Mouse (Mus musculus) forebrain, postnatal 0 days (tissue): ENCODE measurements around the gene Cenpb. TPM values are rescaled to one million over a fixed set of nuclear protein-coding genes. Genes with fewer than 3 reads are reported as not detected.

Source experiments
- ATAC-seq: fragments of 200-750 bp; cut with Nextera tagmentation; 2 replicates; pipeline ENCODE4 v1.8.0; 2017; ENCODE audit warnings: mild to moderate bottlenecking, moderate library complexity
- DNase-seq: peaks from one replicate; pipeline ENCODE4 v3.0.0-alpha.2; 2015
- H3K27ac ChIP-seq: fragments of 300-500 bp; sonication (generic); 2 replicates; pipeline ENCODE4 v1.5.1; 2014; ENCODE audit warnings: low read depth, mild to moderate bottlenecking, antibody characterized with exemption, low read length, moderate library complexity, mixed read lengths
- H3K27me3 ChIP-seq: fragments of 300-500 bp; sonication (generic); 2 replicates; pipeline ENCODE4 v1.6.1; 2014; ENCODE audit warnings: mild to moderate bottlenecking, low read length, mixed read lengths; ENCODE audit not compliant: insufficient read depth
- H3K36me3 ChIP-seq: fragments of 300-500 bp; sonication (generic); 2 replicates; pipeline ENCODE4 v1.6.1; 2014; ENCODE audit warnings: mild to moderate bottlenecking, moderate library complexity; ENCODE audit not compliant: insufficient read depth
- H3K4me1 ChIP-seq: fragments of 300-500 bp; sonication (generic); 2 replicates; pipeline ENCODE4 v1.6.1; 2014; ENCODE audit warnings: antibody characterized with exemption; ENCODE audit not compliant: insufficient read depth
- H3K4me2 ChIP-seq: fragments of 300-500 bp; sonication (generic); 2 replicates; pipeline ENCODE4 v1.6.1; 2014; ENCODE audit warnings: low read depth, mild to moderate bottlenecking, moderate library complexity
- H3K4me3 ChIP-seq: fragments of 300-500 bp; sonication (generic); 2 replicates; pipeline ENCODE4 v1.5.1; 2014; ENCODE audit warnings: low read depth, low read length, mixed read lengths
- H3K9ac ChIP-seq: fragments of 300-500 bp; sonication (generic); 2 replicates; pipeline ENCODE4 v1.6.1; 2014; ENCODE audit warnings: mild to moderate bottlenecking
- H3K9me3 ChIP-seq: fragments of 300-500 bp; sonication (generic); 2 replicates; pipeline ENCODE4 v1.6.1; 2016; ENCODE audit warnings: low read length
- CTCF ChIP-seq: sonication (generic); IDR thresholded peaks from 2 replicates; pipeline ENCODE4 v1.5.1; 2016; ENCODE audit warnings: antibody characterized with exemption, control low read depth, low read depth
- WGBS: fragments of 180-500 bp; shearing (Covaris S2); extraction: QIAGEN DNeasy Blood & Tissue Kit; methylation state at CpG from one replicate; pipeline ENCODE4 v1.1.7; 2014; 5-methylcytosine and 5-hydroxymethylcytosine counted together
- polyA plus RNA-seq: library from polyadenylated mRNA; unstranded; fragments of >200 nt; fragmentation: Nextera tagmentation; extraction: Ambion mirVana; gene quantifications from 2 replicates; pipeline ENCODE4 v1.2.1, GENCODE M21; 2015
- total RNA-seq: library from RNA; depleted of rRNA; stranded (reverse); fragments of >200 nt; gene quantifications from 2 replicates; pipeline ENCODE4 v1.2.3, GENCODE M21; 2014

Gene Cenpb
- total and polyA plus RNA-seq, 2 experiments from 2014 or later = 17.9 to 120 TPM

DNA sequence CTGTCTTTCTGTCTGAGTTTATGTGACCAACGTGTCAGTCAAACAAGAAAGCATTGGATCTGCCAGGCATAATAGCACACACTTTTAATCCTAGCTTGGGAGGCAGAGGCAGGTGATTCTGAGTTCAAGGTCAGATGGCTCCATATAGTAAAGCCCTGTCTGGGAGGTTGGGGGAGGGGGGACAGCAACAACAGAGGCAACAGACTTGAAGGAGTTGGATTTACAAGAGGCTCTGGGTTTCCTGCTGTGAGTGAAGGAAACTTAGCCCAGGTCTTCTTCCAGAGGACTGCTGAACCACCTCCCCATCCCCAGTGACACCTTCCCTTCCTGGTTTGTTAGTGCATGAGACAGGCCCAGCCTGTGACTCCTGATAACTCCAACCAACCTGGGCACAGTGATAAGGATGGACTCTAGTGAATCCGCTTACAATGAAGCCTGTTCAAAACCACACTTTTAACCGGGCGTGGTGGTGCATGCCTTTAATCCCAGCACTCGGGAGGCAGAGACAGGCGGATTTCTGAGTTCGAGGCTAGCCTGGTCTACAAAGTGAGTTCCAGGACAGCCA, 27.6 kb downstream of the Cenpb start:
- TF ChIP-seq CTCF = no peak
- Histone ChIP-seq H3K9ac (no peak overlapping the region), H3K27me3 (no peaks in the 10 kb centered on the region), H3K4me3 (no peak overlapping the region), H3K9me3 (no peaks in the 10 kb centered on the region), H3K27ac (no peak overlapping the region), H3K4me1 (no peaks in the 10 kb centered on the region), H3K4me2 (no peak overlapping the region), H3K36me3 (peaks cover 57% of the 10 kb centered on the region)
- 94% methylated on average over 7 of the region's 7 CpGs for WGBS
- DNase-seq = no peak
- ATAC-seq = no peak

DNA sequence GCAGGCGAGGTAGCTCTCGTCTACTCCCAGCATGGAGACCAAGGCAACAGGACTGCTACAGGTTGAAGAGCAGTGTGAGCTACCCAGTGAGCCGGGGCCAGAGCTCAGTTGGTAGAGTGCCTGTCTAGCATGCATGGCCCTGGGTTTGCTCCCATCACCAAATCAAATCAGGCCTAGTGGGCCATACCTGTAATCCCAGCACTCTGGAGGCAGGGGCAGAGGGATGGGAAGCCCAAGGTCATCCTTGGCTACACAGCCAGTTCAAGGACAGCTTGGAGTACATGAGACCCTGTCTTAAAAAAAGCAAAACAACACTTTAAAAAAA, 30.7 kb downstream of the Cenpb start:
- Histone ChIP-seq H3K9ac (no peak overlapping the region), H3K27ac (no peak overlapping the region), H3K4me3 (no peak overlapping the region), H3K4me1 (no peaks in the 10 kb centered on the region), H3K36me3 (peaks cover 82% of the 10 kb centered on the region), H3K27me3 (no peaks in the 10 kb centered on the region), H3K4me2 (no peak overlapping the region), H3K9me3 (no peaks in the 10 kb centered on the region)
- DNase-seq = no peak
- no peak for ATAC-seq
- TF ChIP-seq CTCF = no peak
- WGBS = 94% methylated on average over 3 of the region's 3 CpGs

- H3K4me3 ChIP-seq = no peak overlapping the region
- no peak overlapping the region for H3K4me2 ChIP-seq
- WGBS = 92% methylated on average over 8 of the region's 8 CpGs
- H3K4me1 ChIP-seq = no peaks in the 10 kb centered on the region
- H3K9me3 ChIP-seq = no peaks in the 10 kb centered on the region
- H3K27me3 ChIP-seq = no peaks in the 10 kb centered on the region
- no peak overlapping the region for H3K27ac ChIP-seq
- H3K9ac ChIP-seq = no peak overlapping the region
- no peak for ATAC-seq
- H3K36me3 ChIP-seq = peaks cover 83% of the 10 kb centered on the region
- no peak for DNase-seq
- TF ChIP-seq CTCF = no peak
Observed at GRCm38 (mm10) chr2:131148353-131149253, 31.3 kb downstream of the Cenpb start.

DNA sequence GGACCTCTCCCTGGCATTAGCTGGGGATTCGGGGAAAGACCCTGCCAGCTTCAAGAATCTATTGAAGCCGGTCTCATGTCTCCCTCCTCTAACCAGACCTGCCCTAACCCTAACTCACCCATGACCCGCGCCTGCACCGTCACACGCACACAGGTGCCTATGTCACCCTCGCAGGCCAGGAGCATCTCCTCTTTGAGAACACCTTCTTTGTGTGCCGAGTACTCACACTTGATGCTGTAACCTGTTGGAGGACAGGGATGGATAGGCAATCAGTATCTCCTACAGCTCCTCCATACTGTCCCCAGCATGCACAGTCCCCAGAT, 32.9 kb downstream of the Cenpb start:
- Histone ChIP-seq H3K9me3 (no peaks in the 10 kb centered on the region), H3K36me3 (peaks cover 79% of the 10 kb centered on the region), H3K4me2 (no peak overlapping the region), H3K27me3 (no peaks in the 10 kb centered on the region), H3K27ac (no peak overlapping the region), H3K4me3 (no peak overlapping the region), H3K9ac (no peak overlapping the region), H3K4me1 (no peaks in the 10 kb centered on the region)
- TF ChIP-seq CTCF = no peak
- WGBS = 96% methylated on average over 8 of the region's 8 CpGs
- DNase-seq (no peak), ATAC-seq (no peak)

DNA sequence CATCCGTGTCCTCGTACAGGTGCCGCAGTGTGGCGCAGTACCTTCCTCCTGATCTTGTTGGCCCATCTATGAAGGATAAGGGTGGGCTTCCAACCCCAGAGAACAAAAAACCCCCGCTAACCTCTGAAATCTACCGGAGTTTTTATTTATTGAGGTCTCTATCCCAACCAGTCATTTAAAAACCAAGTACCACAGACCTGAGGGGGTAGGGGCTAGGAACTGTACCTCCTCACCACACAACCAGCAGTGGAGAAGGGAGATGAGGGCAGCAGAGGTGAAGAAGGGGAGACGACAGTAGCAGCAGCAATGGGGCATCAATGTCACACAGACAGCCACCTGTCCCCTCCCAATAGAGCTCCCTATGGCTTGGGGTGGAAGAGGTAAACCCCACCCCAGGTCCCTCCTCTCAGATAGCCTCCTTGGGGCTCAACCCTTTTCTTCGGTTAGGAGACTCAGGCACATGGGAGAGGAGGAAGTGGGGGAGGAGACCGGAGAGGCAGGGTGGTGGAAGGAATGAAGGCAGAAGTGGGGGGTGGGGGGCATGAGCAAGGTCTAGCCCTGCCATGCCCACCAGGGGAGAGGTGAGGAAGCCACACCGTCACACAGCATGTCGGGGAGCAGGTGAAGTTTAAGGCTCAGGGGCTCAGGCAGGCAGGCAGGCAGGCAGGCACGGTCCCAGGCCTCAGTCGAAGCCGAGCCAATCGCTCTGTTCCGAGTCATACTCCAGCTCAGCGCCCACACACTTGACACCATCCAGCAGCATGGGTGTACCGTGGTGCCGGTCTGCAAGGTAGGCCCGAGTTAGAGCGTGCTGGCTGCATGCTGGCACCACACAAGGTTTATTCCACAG, 33.4 kb downstream of the Cenpb start:
- ATAC-seq (no peak), DNase-seq (no peak)
- no peaks in the 10 kb centered on the region for H3K27me3 ChIP-seq
- no peak overlapping the region for H3K27ac ChIP-seq
- 93% methylated on average over 21 of the region's 21 CpGs for WGBS
- peaks cover 75% of the 10 kb centered on the region for H3K36me3 ChIP-seq
- H3K4me2 ChIP-seq = no peak overlapping the region
- H3K9me3 ChIP-seq = no peaks in the 10 kb centered on the region
- no peak overlapping the region for H3K9ac ChIP-seq
- TF ChIP-seq CTCF = no peak
- no peaks in the 10 kb centered on the region for H3K4me1 ChIP-seq
- H3K4me3 ChIP-seq = no peak overlapping the region

DNA sequence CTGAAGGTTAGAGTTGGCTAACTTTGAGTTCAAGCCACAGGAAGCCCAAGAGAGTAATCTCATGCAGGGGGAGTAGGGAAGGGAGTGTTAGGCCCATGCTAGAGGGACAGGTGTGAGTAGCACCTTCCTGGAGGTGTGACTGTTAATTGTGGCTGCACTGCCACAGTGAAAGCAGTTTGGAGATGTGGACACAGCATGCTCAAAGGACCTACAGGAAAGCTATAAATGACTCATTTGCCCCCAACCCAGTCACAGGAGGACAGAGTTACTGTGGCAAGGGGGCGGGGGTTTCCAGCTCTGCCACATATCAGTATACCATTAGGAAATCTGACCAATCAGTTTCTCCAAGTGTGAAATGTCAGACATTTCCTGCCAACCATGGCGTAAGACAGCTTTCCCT, 34.3 kb downstream of the Cenpb start:
- H3K27ac ChIP-seq = no peak overlapping the region
- H3K4me2 ChIP-seq = no peak overlapping the region
- H3K9ac ChIP-seq = no peak overlapping the region
- H3K4me1 ChIP-seq = no peaks in the 10 kb centered on the region
- no peak overlapping the region for H3K4me3 ChIP-seq
- no peak for TF ChIP-seq CTCF
- no peaks in the 10 kb centered on the region for H3K9me3 ChIP-seq
- ATAC-seq (no peak), DNase-seq (no peak)
- peaks cover 66% of the 10 kb centered on the region for H3K36me3 ChIP-seq
- WGBS = 94% methylated on average over 2 of the region's 2 CpGs
- H3K27me3 ChIP-seq = no peaks in the 10 kb centered on the region

- H3K27ac ChIP-seq = no peak overlapping the region
- H3K4me3 ChIP-seq = no peak overlapping the region
- ATAC-seq (no peak), DNase-seq (no peak)
- H3K9me3 ChIP-seq = no peaks in the 10 kb centered on the region
- H3K4me2 ChIP-seq = no peak overlapping the region
- no peaks in the 10 kb centered on the region for H3K4me1 ChIP-seq
- no peak overlapping the region for H3K9ac ChIP-seq
- no peaks in the 10 kb centered on the region for H3K27me3 ChIP-seq
- no peak for TF ChIP-seq CTCF
- H3K36me3 ChIP-seq = peaks cover 62% of the 10 kb centered on the region
- 79% methylated on average over 13 of the region's 13 CpGs for WGBS
Observed at GRCm38 (mm10) chr2:131145121-131145520, 34.7 kb downstream of the Cenpb start.
